Mouse (Mus musculus): ENCODE results near the gene Trim24.

Gene Trim24

DNA sequence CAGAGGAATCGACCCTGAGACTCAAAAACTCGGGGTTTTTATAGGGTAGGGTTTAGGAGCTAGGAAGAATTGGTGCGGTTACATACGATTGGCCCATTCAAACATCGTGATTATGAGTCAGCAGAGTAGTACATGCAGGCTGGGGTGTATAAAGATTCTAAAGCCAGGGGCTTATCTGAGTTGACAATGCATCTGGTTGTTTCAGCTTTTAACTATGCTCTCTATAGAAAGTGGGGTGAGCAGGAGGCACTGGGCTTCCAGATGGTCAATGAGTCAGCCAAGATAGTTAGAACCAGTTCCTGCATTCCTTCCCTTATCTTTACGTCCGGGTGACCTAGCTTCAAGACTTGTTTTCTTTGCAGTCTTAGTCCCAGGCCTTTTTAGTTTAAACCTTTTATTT, 7.7 kb upstream of the Trim24 start:
- in situ Hi-C loops (cut with MseI, MboI), result loop anchor here in 1 of 2 experiments (25.0 kb wide), 1 partner anchor 276 kb away; no protein-coding TSS in a partner anchor

DNA sequence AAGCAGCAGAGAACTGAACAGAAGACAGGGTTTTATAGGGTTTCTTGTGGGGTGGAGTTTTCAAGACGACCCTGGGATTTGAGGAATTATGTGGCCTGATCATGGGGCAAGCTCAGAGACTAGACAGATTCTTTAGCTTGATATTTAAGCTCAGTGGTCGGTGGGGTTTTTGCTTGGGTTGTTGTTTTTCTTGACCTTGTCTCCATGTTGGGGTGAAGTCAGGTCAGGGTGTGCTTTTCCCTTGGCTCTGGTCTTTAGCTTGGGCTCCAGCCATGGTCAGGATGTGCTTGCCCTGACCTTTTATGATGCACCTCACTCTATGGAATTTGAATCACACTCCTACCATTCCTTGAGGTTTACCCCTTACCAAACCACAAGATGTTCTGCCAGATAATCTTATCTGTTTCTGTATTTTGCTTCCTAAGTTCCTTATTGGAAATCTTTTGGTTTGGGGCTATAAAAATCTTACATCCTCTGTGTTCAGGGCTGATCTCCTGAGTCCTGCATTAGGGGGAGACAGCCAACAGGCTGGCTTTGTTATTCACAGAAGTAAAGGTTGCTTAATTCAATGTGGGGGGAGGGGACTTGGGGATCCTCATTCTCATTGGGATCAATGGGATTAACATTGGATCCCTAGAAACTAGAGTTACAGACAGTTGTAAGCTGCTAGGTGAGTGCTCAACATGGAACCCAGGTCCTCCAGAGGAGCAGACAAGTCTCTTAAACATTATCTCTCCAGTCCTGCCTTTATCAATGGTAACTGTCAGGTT, 6.5 kb upstream of the Trim24 start:
- in situ Hi-C loops (cut with MseI, MboI), result loop anchor here in 1 of 2 experiments (25.0 kb wide), 1 partner anchor 277 kb away; no protein-coding TSS in a partner anchor

DNA sequence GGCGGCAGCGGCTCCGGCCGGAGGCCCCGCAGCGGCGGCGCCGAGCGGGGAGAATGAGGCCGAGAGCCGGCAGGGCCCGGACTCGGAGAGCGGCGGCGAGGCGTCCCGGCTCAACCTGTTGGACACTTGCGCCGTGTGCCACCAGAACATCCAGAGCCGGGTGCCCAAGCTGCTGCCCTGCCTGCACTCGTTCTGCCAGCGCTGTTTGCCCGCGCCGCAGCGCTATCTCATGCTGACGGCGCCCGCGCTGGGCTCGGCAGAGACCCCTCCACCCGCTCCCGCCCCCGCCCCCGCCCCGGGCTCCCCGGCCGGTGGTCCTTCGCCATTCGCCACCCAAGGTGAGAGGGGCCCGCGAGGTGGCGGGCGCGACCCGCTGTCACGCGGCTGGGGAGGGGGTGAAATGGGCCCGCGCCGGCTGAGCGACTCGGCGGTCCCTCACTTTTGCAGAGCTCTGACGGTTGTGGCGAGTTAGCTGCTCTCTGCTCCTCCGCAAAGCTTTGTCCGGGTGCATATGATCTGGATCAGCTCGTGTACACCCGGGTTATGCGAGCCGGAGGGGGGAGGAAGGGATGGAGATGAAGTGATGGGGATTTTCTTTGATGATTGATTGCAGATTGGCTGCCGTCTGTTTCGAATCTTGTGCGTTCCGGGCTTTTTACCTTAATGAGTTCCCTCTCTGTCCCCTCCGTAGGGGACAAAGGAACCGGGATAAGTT, 683 bp downstream of the Trim24 start:
- in situ Hi-C loops (cut with MseI, MboI), result loop anchor here in 1 of 2 experiments (25.0 kb wide), 1 partner anchor 284 kb away; no protein-coding TSS in a partner anchor

DNA sequence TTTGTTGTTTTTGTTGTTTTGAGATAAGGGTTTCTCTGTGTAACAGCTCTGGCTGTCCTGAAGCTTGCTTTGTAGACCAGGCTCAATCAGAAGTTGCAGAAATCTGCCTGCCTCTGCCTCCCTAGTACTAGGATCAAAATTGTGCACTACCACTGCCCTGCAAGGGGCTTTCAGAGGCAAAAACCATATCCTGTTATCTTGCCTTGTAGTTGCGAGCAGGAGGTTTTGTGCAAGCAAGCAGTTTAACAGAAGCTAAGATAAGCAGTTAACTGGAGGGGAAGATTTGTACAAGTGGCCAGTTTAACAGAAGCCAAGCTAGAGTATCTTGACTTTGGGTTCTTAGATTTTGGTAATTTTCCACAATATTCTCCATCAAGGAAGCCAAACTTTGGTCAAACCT, 2.2 kb downstream of the Trim24 start:
- in situ Hi-C loops (cut with MseI, MboI), result loop anchor here in 1 of 2 experiments (25.0 kb wide), 1 partner anchor 286 kb away; no protein-coding TSS in a partner anchor

DNA sequence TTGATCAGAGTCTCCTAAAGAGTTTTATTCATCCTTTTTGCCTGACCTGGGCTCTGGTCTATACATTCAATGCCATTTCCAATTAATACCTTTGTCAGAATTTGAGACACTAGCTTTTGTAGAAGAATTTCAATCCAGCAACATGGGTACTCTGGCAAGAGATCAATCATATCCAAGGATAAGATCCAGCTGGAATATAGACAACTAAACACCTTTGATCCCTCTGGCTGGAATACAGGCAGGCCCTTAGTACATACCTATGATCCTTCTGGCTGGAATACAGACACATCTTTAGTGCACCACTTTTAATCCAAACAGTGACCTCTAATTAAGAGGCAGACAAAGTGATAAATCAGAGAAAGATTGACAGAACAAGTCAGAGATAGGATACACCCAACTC, 3.1 kb downstream of the Trim24 start:
- in situ Hi-C loops (cut with MseI, MboI), result loop anchor here in 1 of 2 experiments (25.0 kb wide), 1 partner anchor 286 kb away; no protein-coding TSS in a partner anchor

DNA sequence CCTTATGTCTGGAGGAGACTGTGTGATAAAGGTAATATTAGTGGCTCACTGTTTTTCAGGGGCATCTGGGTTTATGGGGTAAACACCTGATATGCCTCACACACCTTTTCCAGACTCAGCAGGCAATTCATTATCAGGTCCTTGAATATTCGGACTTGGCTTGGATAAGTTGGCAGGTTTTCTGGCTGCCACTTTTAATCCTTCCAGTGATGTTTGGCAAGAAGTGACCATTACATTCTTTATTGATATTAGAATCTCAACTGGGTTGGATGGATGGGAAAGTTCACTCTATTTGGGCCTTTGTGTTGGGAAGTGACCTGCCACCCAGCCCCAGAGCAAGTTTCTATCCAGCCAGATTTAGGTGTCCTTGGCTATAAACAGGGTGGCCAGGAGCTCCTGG, 7.6 kb downstream of the Trim24 start:
- in situ Hi-C loops (cut with MseI, MboI), result no loop called here

DNA sequence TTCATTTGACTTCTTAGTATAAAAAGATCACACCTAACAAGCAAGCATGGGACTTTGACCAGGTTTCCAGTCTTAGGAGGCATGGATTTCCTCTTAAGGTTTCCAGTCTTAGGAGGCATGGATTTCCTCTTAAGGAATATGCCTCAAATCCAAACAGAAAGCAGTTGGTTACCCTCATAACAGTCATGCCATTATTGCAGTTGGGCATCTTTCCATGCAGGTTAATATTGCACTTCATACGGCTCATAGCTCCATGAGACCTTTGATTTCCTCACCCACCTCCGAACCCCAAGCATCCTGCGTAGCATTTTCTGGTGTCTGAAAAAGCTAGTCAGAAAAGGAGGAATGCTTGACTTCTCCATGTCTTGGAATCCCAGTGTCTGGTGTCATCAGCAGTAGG, 10.0 kb downstream of the Trim24 start:
- in situ Hi-C loops (cut with MseI, MboI), result no loop called here

DNA sequence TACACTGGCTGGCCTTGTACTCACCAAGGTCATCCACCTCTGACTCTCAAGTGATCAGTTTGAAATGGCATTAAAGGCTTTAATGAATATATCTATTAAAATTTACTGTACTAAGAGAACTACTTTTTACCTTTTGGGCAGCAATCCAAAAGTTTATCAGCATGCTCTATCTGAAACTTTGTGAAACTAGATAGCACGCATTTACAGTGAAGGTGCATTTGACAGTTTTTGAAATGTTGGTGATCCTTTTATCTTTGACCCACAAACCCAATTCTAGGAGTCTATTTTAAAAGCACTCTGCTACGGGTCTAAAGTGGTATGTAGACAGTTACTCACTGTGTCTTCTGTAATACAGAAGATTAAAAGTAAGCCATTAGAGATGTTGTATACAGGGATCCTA, 23.0 kb downstream of the Trim24 start:
- in situ Hi-C loops (cut with MseI, MboI), result no loop called here

DNA sequence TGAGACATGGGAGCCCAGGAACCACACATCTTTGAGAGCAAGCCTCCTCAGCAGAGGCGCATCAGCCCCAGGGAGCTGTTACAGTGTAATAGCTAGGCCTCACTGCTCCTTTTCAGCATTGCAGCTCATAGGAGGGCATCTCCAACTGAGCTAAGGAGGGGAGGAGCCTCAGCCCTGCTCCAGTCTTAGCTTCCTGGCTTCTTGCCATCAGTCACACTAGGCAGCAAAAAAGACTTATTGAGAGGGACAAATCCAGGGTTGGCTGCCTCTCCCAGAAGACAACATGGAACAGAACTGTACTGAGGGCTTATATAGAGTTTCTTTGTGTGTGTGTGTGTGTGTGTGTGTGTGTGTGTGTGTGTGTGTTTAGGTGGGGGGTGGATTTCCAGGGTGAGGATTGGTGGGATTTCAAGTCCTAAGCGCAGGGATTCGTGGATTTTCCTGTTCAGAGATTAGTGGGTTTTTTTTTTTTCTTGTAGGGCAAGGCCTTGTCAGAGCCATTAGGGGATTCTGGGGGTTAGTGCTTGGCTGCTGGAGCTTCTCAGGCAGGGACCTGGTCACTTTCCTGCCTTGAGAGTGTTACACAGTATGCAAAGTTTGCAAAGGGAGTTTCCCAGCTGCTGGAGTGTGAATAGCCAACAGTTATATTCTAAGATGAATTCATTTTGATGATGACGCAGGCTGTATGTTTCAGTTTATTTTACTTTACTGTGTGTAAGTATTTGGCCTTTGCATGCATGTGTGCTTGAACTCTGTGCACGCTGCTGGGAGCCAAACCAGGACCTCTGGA, 25.2 kb downstream of the Trim24 start:
- in situ Hi-C loops (cut with MseI, MboI), result no loop called here

DNA sequence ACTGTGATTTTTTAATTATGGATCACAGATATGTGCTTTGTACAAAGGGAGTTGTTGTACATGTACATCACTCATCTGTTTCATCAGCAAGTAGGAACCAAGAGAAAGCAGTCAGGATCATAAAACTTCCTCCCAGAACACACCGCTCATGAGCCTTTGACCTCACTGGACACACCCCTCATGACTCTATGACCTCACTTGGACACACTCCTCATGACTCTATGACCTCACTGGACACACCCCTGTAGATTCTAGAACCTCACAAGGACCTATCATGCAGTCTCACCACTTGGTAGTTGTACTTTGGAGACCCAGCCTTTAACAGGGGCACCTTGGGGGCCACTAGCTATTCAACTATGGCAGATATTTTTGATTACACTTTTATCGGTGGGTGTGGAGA, 29.6 kb downstream of the Trim24 start:
- in situ Hi-C loops (cut with MseI, MboI), result no loop called here

DNA sequence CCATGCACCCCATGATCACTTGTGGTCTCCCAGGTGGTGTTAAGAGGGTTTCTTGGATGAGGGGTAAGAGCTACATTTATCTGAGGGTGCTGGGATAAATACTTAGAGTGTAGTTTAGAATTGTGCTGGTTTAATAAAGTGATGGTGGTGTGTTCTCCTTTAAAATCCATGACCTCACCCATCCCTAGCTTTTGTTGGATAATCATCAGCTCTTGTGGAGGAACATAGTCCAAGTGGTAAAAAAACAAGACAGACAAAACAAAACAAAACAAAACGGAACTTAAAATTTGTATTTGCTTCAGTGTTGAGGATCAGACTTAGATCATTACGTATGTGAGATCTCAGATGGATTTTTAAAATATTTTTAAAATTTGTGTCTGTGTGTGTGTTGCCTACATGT, 31.2 kb downstream of the Trim24 start:
- in situ Hi-C loops (cut with MseI, MboI), result no loop called here

DNA sequence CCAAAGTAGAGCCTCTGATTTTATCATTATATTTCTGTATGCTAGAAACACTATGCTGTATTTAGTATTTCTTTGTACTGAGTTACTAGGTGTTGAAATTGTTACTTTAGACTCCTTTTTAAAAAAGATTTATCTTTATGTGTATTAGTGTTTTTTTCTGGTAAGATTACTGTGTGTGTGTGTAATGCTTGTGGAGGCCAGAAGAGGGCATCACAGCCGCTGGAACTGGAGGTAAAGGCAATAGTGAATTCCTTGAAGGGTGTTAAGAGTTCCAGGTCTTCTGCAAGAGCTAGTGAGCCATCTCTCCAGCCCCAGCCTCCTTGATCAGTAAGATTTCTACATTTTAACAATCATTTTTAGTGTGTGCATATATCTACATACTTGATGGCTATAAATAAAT, 33.2 kb downstream of the Trim24 start:
- in situ Hi-C loops (cut with MseI, MboI), result no loop called here

DNA sequence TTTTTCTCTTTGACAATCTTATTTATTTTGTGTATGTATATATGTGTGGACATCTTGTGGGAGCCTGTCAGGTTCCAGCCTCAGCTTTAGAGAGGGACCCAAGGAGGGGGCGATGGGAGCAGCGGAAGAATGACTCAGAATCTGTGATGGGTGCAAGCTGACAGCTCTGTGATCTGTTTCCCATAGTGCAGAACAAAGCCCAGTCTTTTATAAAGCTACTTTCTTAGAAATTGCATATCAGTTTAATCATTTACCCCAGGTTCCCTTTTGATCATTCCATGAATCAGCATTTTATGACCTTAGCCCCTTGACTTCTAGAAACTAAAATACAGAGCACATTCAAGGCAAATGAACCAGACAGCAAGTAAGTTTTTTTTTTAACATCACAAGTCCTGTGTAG, 42.9 kb downstream of the Trim24 start:
- in situ Hi-C loops (cut with MseI, MboI), result no loop called here

DNA sequence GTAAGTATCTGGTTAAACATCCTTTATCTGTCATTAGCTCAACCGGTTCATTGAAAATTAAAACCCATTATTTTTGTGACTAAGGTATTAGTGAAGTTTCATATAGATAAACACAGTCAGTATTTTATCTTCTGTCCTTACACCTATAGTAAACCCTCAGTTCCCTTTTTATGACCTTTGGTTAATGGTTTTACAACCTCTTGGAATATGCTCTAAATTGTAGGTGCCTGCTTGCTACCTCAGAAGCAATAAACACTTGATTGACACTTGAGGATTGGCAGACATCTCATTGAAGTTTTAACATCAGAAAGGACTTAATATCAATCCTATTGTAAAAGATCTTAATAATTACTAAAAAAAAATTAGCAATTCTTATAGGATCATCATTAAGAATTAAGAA, 54.5 kb downstream of the Trim24 start:
- in situ Hi-C loops (cut with MseI, MboI), result no loop called here

DNA sequence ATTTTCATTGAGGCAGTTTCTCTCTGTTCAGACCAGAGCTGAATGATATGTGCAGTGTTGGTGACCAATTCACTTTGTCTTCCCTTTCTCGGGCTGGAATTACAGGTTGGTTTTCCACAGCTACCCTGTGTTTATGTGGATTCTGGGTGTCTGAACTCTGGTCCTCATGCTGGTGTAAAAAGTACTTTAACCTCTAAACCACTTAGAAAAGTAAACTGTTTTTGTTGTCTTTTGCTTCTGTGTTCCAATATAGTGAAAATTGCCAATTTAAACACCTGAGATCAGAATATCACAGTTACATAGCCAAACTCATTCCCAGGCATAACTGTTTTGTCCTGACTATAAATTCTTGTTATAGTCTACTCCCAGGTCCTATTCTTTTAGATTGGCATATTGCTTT, 56.1 kb downstream of the Trim24 start:
- in situ Hi-C loops (cut with MseI, MboI), result no loop called here

DNA sequence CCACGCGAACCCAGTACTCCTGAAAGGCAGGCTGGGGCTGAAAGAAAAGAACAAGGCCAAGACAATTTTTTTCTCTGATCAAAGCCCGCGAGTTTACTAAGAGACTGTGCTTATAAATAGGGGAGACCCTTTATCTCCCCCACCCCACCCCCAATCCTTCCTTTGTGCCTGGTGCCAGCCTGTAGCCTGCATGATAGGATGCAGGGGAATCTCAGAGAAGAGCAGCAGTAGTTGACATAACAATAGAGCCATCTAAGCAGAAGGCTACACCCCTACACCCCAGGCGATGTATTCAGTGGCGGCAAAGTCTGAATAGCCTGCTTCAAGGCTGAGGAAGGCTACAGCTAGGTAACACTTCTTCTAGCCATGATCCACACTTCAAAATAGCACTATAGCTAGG, 65.9 kb downstream of the Trim24 start:
- in situ Hi-C loops (cut with MseI, MboI), result no loop called here

DNA sequence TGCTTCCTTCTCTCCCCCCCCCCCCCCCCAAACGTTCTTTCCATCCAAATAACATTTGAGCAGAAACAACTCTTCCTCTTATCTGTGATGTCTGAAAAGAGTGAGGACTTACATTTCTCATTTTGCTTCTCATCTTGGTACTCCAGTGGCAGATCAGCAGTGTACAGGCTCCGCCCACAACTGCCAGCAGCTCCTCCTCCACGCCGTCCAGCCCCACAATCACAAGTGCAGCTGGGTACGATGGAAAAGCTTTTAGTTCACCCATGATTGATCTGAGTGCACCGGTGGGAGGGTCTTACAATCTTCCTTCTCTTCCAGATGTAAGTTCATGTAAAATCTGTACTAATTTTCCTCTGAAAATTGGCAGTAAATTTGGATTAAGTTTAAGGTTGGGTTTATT, 80.7 kb downstream of the Trim24 start:
- in situ Hi-C loops (cut with MseI, MboI), result no loop called here

DNA sequence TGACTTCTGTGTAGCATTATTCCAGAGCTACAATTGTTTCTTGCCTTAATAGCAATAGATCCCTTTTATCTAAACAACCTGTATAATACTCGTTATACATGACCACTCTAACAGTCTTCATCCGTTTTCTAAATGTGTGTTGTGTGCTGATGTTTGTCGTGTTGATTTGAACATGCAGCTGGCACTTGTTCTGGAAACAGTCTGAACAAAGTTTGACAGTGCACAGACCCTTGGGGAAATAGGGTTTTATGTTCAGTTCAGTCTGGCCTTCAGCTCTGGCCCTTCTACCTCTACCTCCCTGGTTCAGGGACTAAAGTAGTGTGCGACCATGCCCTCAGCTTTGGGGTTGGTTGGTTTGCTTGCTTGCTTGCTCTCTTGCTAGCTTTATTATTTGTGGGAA, 96.8 kb downstream of the Trim24 start:
- in situ Hi-C loops (cut with MseI, MboI), result no loop called here

DNA sequence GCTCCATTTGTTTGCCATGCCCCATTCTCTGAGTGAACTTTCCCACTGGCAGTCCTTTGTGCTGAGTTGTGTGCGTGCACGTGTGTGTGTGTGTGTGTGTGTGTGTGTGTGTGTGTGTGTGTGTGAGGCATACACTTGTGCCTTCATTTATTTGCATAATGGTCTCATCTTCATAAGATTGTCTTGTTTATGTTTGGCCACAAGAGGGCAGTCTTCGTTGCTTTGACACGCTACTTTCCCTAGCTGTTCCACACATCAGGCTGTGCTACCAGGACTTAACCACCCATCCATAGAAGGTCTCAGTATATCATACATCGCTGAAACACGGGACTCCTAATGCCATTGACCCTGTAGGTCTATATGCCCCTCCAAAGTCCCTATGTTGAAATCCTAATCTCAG, 136.8 kb downstream of the Trim24 start:
- in situ Hi-C loops (cut with MseI, MboI), result no loop called here

DNA sequence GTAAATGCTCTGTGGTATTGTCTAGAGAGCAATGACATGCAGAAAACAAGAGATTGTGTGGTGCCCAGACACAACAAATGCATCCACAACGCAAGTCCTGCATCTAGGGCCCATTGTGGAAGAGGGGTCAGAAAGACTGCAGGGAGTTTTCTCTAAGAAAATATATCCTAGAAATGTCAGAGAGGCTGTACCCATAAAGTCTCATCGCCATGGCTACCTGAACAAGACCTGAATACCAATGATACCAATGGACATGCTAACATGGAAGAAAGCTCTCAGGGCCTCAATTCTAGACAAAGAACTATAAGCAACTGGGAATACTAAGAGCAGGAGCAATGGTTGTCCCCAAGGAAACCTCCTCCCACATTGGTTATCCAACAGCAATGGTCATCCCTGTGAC, 142.2 kb downstream of the Trim24 start:
- in situ Hi-C loops (cut with MseI, MboI), result loop anchor here (5.0 kb wide), 1 partner anchor 49 kb away; no protein-coding TSS in a partner anchor

All from mouse trophoblast stem cell (cell line).